Mouse (Mus musculus) heart, embryonic 14.5 days (tissue): ENCODE results near the gene Fgf9. TPM values are rescaled to one million over a fixed set of nuclear protein-coding genes. Genes with fewer than 3 reads are reported as not detected.

Source experiments
- ATAC-seq: fragments of 200-750 bp; cut with Nextera tagmentation; 2 replicates; pipeline ENCODE4 v1.8.0; 2017; ENCODE audit warnings: low read depth, moderate TSS enrichment; ENCODE audit not compliant: insufficient number of reproducible peaks, insufficient read depth, low FRiP score
- H3K27ac ChIP-seq, 2 experiments: fragments of 200-500 bp in 1 of 2; fragments of 300-500 bp in 1 of 2; sonication (generic) in 1 of 2; replicated peaks in 1 of 2; 2 replicates each; pipeline ENCODE4 v1.5.1; 2012 to 2014; ENCODE audit warnings: low read depth in 2 of 2, low read length in 2 of 2, control low read depth in 1 of 2, mild to moderate bottlenecking in 1 of 2, mixed read lengths in 1 of 2; ENCODE audit not compliant: control insufficient read depth in 1 of 2, insufficient read depth in 1 of 2
- H3K27me3 ChIP-seq: fragments of 300-500 bp; sonication (generic); 2 replicates; pipeline ENCODE4 v1.6.1; 2014; ENCODE audit warnings: mild to moderate bottlenecking, low read length, control low read depth; ENCODE audit not compliant: control insufficient read depth, insufficient read depth
- H3K36me3 ChIP-seq: fragments of 300-500 bp; sonication (generic); 2 replicates; pipeline ENCODE4 v1.6.1; 2014; ENCODE audit warnings: mild to moderate bottlenecking, control low read depth, low read length, mixed read lengths; ENCODE audit not compliant: control insufficient read depth, insufficient read depth
- H3K4me1 ChIP-seq, 2 experiments: fragments of 200-500 bp in 1 of 2; fragments of 300-500 bp in 1 of 2; sonication (generic) in 1 of 2; 2 replicates each; pipeline ENCODE4 v1.6.1; 2012 to 2014; ENCODE audit warnings: low read length in 2 of 2, control low read depth in 1 of 2, mixed read lengths in 1 of 2; ENCODE audit not compliant: control insufficient read depth in 2 of 2, insufficient read depth in 2 of 2
- H3K4me2 ChIP-seq: fragments of 300-500 bp; sonication (generic); 2 replicates; pipeline ENCODE4 v1.6.1; 2014; ENCODE audit warnings: mild to moderate bottlenecking, low read length
- H3K4me3 ChIP-seq, 2 experiments: fragments of 200-500 bp in 1 of 2; fragments of 300-500 bp in 1 of 2; sonication (generic) in 1 of 2; 2 replicates each; pipeline ENCODE4 v1.5.1; 2012 to 2014; ENCODE audit warnings: low read length in 2 of 2, mild to moderate bottlenecking in 2 of 2, control low read depth in 1 of 2, low read depth in 1 of 2, moderate library complexity in 1 of 2; ENCODE audit not compliant: control insufficient read depth in 1 of 2, insufficient read depth in 1 of 2
- H3K9ac ChIP-seq: fragments of 300-500 bp; sonication (generic); 2 replicates; pipeline ENCODE4 v1.6.1; 2014; ENCODE audit warnings: mild to moderate bottlenecking, low read length
- H3K9me3 ChIP-seq: fragments of 300-500 bp; sonication (generic); 2 replicates; pipeline ENCODE4 v1.6.1; 2016; ENCODE audit warnings: low read length, control low read depth; ENCODE audit not compliant: control insufficient read depth
- WGBS: fragments of 180-500 bp; shearing (Covaris S2); extraction: QIAGEN DNeasy Blood & Tissue Kit; methylation state at CpG from one replicate; pipeline ENCODE4 v1.1.7; 2014; 5-methylcytosine and 5-hydroxymethylcytosine counted together
- polyA plus RNA-seq: library from polyadenylated mRNA; unstranded; fragments of >200 nt; fragmentation: Nextera tagmentation; extraction: Ambion mirVana; gene quantifications from 2 replicates; pipeline ENCODE4 v1.2.1, GENCODE M21; 2014

The Fgf9 gene
- polyA plus RNA-seq, 1 experiment from 2014 or later, result 8.3 TPM

DNA sequence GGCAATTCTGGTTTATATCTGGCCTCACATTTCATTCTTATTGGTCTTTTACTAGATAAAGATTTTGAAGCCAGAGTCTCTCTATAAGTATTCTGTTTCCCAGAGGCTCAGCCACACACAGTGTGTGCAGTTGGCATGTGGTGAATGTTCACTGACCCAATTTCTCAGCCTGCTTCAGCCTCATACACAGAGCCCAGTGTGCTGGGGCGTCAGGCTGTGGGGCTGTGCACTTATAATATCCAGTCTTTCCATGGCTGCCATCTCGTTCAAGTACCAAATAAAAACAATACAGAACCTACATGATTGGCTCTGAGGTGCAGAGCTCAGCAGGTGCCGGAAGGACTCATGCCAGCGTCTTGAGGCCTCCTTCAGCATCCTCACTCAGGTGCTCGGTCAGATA is 19.1 kb downstream of the Fgf9 start:
- no peaks in the 10 kb centered on the region for H3K27me3 ChIP-seq
- no peak overlapping the region for H3K27ac ChIP-seq
- 85% methylated on average over 5 of the region's 5 CpGs for WGBS
- no peaks in the 10 kb centered on the region for H3K9me3 ChIP-seq
- no peak overlapping the region for H3K4me3 ChIP-seq
- no peak overlapping the region for H3K9ac ChIP-seq
- no peak for ATAC-seq
- no peaks in the 10 kb centered on the region for H3K36me3 ChIP-seq
- H3K4me1 ChIP-seq, result no peaks in the 10 kb centered on the region
- H3K4me2 ChIP-seq, result no peak overlapping the region

DNA sequence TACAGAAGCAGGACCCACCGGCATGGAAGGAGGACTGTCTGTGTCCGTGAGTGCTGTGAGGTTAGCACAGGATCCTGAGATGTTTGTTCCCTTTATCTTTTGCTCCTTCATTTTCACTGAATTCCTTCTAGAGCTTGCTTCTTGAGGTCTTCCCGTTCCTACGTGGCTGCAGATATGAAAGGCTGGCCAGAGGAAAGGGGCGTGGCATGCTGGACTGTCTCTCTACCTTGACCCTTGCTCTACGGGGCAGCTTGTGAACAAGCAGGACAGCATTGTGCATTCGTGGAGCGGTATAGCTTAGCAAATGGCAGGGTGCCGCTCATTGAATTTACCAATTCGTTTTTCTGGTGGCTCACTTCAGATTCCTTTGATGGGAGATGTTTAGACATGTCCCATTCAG is 21.0 kb downstream of the Fgf9 start:
- Histone ChIP-seq H3K27ac (no peak overlapping the region), H3K9me3 (no peaks in the 10 kb centered on the region), H3K4me2 (no peak overlapping the region), H3K4me1 (0 out of 4 replicates have a peak, but pooled peaks cover 0 to 3% of the 10 kb centered on the region in 2 experiments), H3K9ac (no peak overlapping the region), H3K36me3 (no peaks in the 10 kb centered on the region), H3K27me3 (no peaks in the 10 kb centered on the region), H3K4me3 (no peak overlapping the region)
- WGBS, result 74% methylated on average over 10 of the region's 10 CpGs
- ATAC-seq, result no peak

DNA sequence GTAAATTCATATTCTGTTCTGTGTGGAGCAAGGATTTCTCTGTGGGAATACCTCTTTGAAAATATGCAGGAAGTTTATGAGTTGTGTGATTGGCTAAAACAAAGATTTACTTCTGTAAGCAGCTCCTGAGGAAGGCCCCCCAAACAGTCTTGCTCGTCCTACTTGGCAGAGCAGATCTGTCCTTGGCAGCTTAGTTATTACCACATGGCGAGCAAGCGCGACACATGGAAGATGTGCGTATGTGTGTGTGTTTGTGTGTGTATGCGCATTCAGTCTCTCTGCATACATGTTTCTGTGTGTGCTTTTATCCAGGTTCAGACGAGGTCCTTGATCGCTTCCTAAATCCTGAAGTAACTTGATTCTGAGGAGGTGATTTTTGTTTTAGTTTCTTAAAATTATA is 29.3 kb downstream of the Fgf9 start:
- no peak overlapping the region for H3K27ac ChIP-seq
- WGBS, result 91% methylated on average over 8 of the region's 8 CpGs
- no peak overlapping the region for H3K4me3 ChIP-seq
- no peak overlapping the region for H3K9ac ChIP-seq
- H3K27me3 ChIP-seq, result no peaks in the 10 kb centered on the region
- no peaks in the 10 kb centered on the region for H3K9me3 ChIP-seq
- no peak overlapping the region for H3K4me2 ChIP-seq
- H3K4me1 ChIP-seq, result peaks cover 0 to 5% of the 10 kb centered on the region in 2 experiments; a peak in 1 of 4 replicates
- no peak for ATAC-seq
- H3K36me3 ChIP-seq, result no peaks in the 10 kb centered on the region

DNA sequence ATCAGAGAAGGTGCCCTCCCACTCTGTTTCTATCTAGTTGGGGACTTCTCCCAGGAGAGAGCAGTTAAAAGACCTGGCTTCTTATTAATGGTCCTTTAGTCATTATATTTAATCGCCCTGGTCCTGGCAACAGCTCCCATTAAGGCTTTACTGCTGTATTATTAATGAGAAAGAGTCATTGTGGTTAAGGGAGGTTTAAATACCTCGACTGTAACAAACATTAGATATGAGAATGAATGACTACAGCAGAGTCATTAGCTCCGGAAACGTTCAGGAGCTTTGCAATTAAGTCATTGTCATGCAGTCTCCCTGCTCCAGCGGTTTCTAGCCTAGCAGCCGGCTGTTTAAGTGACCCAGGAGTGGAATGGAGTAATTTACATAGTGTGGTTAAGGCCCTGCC is 31.0 kb downstream of the Fgf9 start:
- Histone ChIP-seq H3K9me3 (no peaks in the 10 kb centered on the region), H3K27me3 (no peaks in the 10 kb centered on the region), H3K36me3 (no peaks in the 10 kb centered on the region), H3K4me2 (no peak overlapping the region), H3K4me1 (peaks cover 0 to 2% of the 10 kb centered on the region in 2 experiments; a peak in 2 of 4 replicates), H3K27ac (no peak overlapping the region), H3K9ac (no peak overlapping the region), H3K4me3 (no peak overlapping the region)
- no peak for ATAC-seq
- 44% methylated on average over 6 of the region's 6 CpGs for WGBS

DNA sequence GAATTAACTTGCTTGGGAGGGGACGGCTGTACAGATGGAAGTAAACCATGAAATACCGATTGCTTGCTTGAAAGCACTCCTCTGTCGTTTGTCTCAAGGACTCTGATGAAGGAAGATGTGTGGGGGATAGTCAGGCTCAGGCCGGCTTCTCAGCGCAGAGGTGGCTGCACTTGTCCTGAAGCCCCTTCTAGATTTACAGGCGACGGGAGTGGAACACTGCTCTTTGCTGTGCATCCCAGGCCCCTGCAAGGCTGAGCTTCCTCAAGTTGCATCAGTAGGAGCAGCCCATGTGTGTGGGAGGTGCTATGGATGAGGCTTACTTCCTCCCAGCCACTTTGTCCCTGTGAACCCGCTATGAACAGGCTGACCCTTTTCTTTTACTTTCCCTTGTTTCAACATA is 33.9 kb downstream of the Fgf9 start:
- ATAC-seq, result no peak
- no peaks in the 10 kb centered on the region for H3K27me3 ChIP-seq
- H3K9ac ChIP-seq, result no peak overlapping the region
- no peaks in the 10 kb centered on the region for H3K9me3 ChIP-seq
- no peaks in the 10 kb centered on the region for H3K36me3 ChIP-seq
- no peak overlapping the region for H3K4me2 ChIP-seq
- peaks cover 0 to 2% of the 10 kb centered on the region in 2 experiments; a peak in 2 of 4 replicates for H3K4me1 ChIP-seq
- WGBS, result 67% methylated on average over 8 of the region's 8 CpGs
- no peak overlapping the region for H3K4me3 ChIP-seq
- no peak overlapping the region for H3K27ac ChIP-seq

DNA sequence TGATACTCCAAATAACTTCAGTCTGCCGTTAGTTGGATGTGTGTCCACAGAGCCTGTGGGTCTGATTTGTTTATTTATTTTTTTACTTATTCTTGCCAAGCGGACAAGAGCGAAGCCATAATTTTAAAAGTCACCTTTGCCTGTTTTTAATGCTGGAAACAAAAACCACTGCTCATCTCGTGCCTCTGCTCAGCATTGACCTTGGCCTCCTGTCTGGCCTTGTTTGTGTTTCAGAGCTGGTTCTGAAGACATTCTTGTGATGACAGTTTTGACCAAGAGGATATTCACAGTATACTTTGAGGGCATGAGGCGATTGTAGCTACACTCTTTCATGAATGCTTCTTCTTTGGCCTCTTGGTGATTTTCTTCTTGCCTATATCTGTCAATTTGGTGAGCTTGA is 35.2 kb downstream of the Fgf9 start:
- H3K4me1 ChIP-seq, result peaks cover 0 to 2% of the 10 kb centered on the region in 2 experiments; a peak in 2 of 4 replicates
- H3K36me3 ChIP-seq, result 0 out of 2 replicates have a peak, but pooled peaks cover 3% of the 10 kb centered on the region
- no peak overlapping the region for H3K4me2 ChIP-seq
- no peak overlapping the region for H3K27ac ChIP-seq
- H3K4me3 ChIP-seq, result no peak overlapping the region
- H3K9ac ChIP-seq, result no peak overlapping the region
- no peak for ATAC-seq
- 79% methylated on average over 5 of the region's 5 CpGs for WGBS
- H3K9me3 ChIP-seq, result no peaks in the 10 kb centered on the region
- no peaks in the 10 kb centered on the region for H3K27me3 ChIP-seq

DNA sequence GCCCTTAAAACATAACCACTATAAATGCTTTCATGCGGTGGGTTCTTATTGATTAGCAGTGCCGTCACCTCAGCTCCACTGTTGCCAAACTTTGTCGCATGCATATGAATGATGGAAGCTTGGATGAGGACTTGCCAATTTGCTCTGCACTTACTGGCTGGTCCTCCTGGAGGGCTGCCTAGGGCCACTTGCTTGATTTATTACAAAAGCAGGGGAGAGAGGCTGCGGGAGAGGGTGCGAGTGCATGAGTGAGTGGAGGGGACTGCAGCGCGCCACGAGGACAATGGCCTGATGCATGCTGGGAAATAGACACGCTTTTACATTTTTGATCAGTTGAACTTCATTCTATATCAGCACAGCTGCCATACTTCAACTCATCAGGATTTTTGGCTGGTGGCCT is 39.3 kb downstream of the Fgf9 start:
- Histone ChIP-seq H3K9ac (no peak overlapping the region), H3K9me3 (no peaks in the 10 kb centered on the region), H3K27ac (no peak overlapping the region), H3K36me3 (0 out of 2 replicates have a peak, but pooled peaks cover 3% of the 10 kb centered on the region), H3K27me3 (no peaks in the 10 kb centered on the region), H3K4me3 (no peak overlapping the region), H3K4me1 (peaks cover 7 to 9% of the 10 kb centered on the region in 2 experiments; a peak in 3 of 4 replicates), H3K4me2 (no peak overlapping the region)
- ATAC-seq, result no peak
- WGBS, result 88% methylated on average over 9 of the region's 9 CpGs

DNA sequence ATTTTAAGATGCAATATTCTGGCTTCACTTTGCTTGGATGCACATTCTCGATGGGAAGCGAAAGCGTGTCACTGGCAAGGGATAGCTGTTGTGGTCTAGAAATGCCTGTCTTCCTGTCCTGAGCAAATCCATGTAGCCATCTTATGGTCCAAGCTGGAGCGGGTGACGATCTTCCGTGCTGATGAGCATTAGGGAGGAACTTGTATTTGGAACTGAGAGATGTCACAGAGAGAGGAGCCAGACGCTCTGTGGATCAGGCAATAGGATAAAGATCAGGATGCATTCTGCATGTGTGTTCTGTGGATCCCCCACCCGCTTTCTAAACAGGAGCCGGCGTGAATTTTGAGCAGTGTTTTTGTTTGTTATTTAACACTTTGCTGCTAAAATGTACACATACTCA is 41.2 kb downstream of the Fgf9 start:
- H3K27me3 ChIP-seq, result no peaks in the 10 kb centered on the region
- H3K9ac ChIP-seq, result no peak overlapping the region
- H3K4me2 ChIP-seq, result no peak overlapping the region
- no peak for ATAC-seq
- H3K36me3 ChIP-seq, result 0 out of 2 replicates have a peak, but pooled peaks cover 3% of the 10 kb centered on the region
- H3K9me3 ChIP-seq, result no peaks in the 10 kb centered on the region
- 89% methylated on average over 10 of the region's 10 CpGs for WGBS
- H3K27ac ChIP-seq, result no peak overlapping the region
- H3K4me1 ChIP-seq, result peaks cover 7 to 9% of the 10 kb centered on the region in 2 experiments; a peak in 3 of 4 replicates
- no peak overlapping the region for H3K4me3 ChIP-seq
